Mouse (Mus musculus) heart, embryonic 13.5 days (tissue): ENCODE measurements around the gene Gm47955. TPM values are rescaled to one million over a fixed set of nuclear protein-coding genes. Genes with fewer than 3 reads are reported as not detected.
"Not testable (repeated sequence)": the region's sequence is repeated elsewhere in the genome, so short reads cannot be mapped to it uniquely, and the experiment has no call there.

Experiments
- ATAC-seq: fragments of 200-750 bp; cut with Nextera tagmentation; 2 replicates; pipeline ENCODE4 v1.8.0; 2017; ENCODE audit warnings: moderate TSS enrichment; ENCODE audit not compliant: insufficient number of reproducible peaks, low FRiP score, low TSS enrichment; ENCODE audit errors: extremely low read depth
- H3K27ac ChIP-seq: fragments of 300-500 bp; sonication (generic); replicated peaks from 2 replicates; pipeline ENCODE4 v1.5.1; 2015; ENCODE audit warnings: moderate library complexity, mild to moderate bottlenecking, inconsistent platforms
- H3K27me3 ChIP-seq: fragments of 300-500 bp; sonication (generic); replicated peaks from 2 replicates; pipeline ENCODE4 v1.6.1; 2015; ENCODE audit warnings: mild to moderate bottlenecking, inconsistent platforms
- H3K36me3 ChIP-seq: fragments of 300-500 bp; sonication (generic); 2 replicates; pipeline ENCODE4 v1.6.1; 2015; ENCODE audit warnings: mild to moderate bottlenecking, inconsistent platforms
- H3K4me1 ChIP-seq: fragments of 300-500 bp; sonication (generic); 2 replicates; pipeline ENCODE4 v1.6.1; 2015; ENCODE audit warnings: inconsistent platforms
- H3K4me2 ChIP-seq: fragments of 300-500 bp; sonication (generic); 2 replicates; pipeline ENCODE4 v1.6.1; 2015; ENCODE audit warnings: inconsistent platforms, mild to moderate bottlenecking, moderate library complexity
- H3K4me3 ChIP-seq: fragments of 300-500 bp; sonication (generic); 2 replicates; pipeline ENCODE4 v1.5.1; 2015; ENCODE audit warnings: moderate library complexity, mild to moderate bottlenecking, inconsistent platforms
- H3K9ac ChIP-seq: fragments of 300-500 bp; sonication (generic); 2 replicates; pipeline ENCODE4 v1.6.1; 2015; ENCODE audit warnings: inconsistent platforms, mild to moderate bottlenecking, moderate library complexity
- H3K9me3 ChIP-seq: fragments of 300-500 bp; sonication (generic); 2 replicates; pipeline ENCODE4 v1.6.1; 2016; ENCODE audit warnings: inconsistent platforms
- WGBS: fragments of 180-500 bp; shearing (Covaris S2); methylation state at CpG from one replicate; pipeline ENCODE4 v1.1.7; 2015; ENCODE audit warnings: mixed read lengths; 5-methylcytosine and 5-hydroxymethylcytosine counted together
- polyA plus RNA-seq: library from polyadenylated mRNA; unstranded; fragments of >200 nt; fragmentation: Nextera tagmentation; extraction: Ambion mirVana; gene quantifications from 2 replicates; pipeline ENCODE4 v1.2.1, GENCODE M21; 2015

Gm47955 gene
- polyA plus RNA-seq, result not detected in 2 replicates

GRCm38 (mm10) chr1:82959870-82960385 is at the start of gene Gm47955:
Gm47955 (plus strand) TSS chr1:82960286.
- Histone ChIP-seq H3K36me3 (no peaks in the 10 kb centered on the region), H3K4me3 (no peak within 1 kb of the TSS), H3K27ac (no peak within 1 kb of the TSS), H3K27me3 (no peaks in the 10 kb centered on the region), H3K4me2 (no peak within 1 kb of the TSS), H3K9ac (no peak within 1 kb of the TSS), H3K4me1 (peaks cover 4% of the 10 kb centered on the region; the same call in 1 of the 2 replicates), H3K9me3 (no peaks in the 10 kb centered on the region)
- no peak for ATAC-seq
- 82% methylated on average over 11 of the region's 11 CpGs for whole genome bisulfite sequencing

DNA sequence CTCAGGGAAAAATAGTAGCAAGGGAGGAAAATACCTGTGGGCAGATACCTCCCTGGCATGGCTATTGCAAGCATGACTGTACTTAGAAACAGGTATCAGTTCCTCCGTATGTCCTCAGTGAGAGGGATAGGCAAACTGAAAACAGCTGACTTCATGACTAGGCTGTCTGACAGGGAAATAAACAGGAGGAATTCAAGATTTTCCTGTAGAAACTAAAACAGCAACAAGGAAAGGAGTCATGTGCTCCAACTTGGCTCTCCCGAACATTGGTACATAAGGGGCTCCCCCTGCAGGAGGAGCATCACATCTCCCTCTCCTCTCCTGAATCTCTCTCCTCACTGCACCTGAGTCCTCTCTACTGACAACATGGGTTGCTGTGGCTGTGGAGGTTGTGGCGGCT is 47.1 kb upstream of the Gm47955 start, which contains the start of gene A030005L19Rik:
TSS of gene A030005L19Rik (plus strand) at position 301 of the 400 bp plus-strand sequence.
- Histone ChIP-seq H3K4me1 (no peaks in the 10 kb centered on the region), H3K27me3 (no peaks in the 10 kb centered on the region), H3K27ac (no peak within 1 kb of the TSS), H3K4me3 (no peak within 1 kb of the TSS), H3K9me3 (no peaks in the 10 kb centered on the region), H3K4me2 (no peak within 1 kb of the TSS), H3K9ac (no peak within 1 kb of the TSS), H3K36me3 (peaks cover 3% of the 10 kb centered on the region; the same call in 1 of the 2 replicates)
- ATAC-seq, result no peak
- WGBS, result 68% methylated on average over 2 of the region's 3 CpGs

DNA sequence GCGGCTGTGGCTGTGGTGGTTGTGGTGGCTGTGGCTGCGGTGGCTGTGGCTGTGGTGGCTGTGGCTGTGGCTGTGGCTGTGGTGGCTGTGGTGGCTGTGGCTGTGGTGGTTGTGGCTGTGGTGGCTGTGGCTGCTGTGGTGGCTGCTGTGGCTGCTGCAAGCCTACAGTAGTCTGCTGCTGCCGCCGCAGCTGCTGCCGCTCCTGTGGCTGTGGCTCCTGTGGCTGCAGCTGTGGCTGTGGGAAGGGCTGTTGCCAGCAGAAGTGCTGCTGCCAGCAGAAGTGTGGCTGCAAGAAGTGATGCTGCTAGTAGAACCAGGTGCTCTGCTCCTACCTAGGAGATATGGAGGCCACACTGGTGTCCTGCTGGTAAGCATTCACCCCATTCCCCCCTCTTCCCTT is 46.7 kb upstream of the Gm47955 start:
- 100% methylated on average over 1 of the region's 5 CpGs for WGBS
- H3K4me3 ChIP-seq, ATAC-seq, H3K9me3 ChIP-seq, H3K27ac ChIP-seq, H3K4me1 ChIP-seq, H3K9ac ChIP-seq, H3K36me3 ChIP-seq, H3K4me2 ChIP-seq, H3K27me3 ChIP-seq: not testable (repeated sequence)

- WGBS, result 86% methylated on average over 6 of the region's 6 CpGs
- Histone ChIP-seq H3K4me2 (no peak within 1 kb of the TSS), H3K9me3 (no peaks in the 10 kb centered on the region), H3K36me3 (no peaks in the 10 kb centered on the region), H3K27ac (no peak within 1 kb of the TSS), H3K4me3 (no peak within 1 kb of the TSS), H3K4me1 (no peaks in the 10 kb centered on the region), H3K9ac (no peak within 1 kb of the TSS), H3K27me3 (no peaks in the 10 kb centered on the region)
- ATAC-seq, result no peak
Measured at GRCm38 (mm10) chr1:82924650-82925049, 35.4 kb upstream of the Gm47955 start, which contains the start of gene A030014E15Rik. A030014E15Rik (plus strand) TSS chr1:82924917.

GRCm38 (mm10) chr1:82930558-82930957 is 29.5 kb upstream of the Gm47955 start:
- 73% methylated on average over 1 of the region's 3 CpGs for WGBS
- not testable (repeated sequence) for H3K9ac ChIP-seq, H3K27ac ChIP-seq, H3K4me1 ChIP-seq, ATAC-seq, H3K9me3 ChIP-seq, H3K4me3 ChIP-seq, H3K36me3 ChIP-seq, H3K4me2 ChIP-seq, H3K27me3 ChIP-seq

GRCm38 (mm10) chr1:82931326-82931725 is 28.8 kb upstream of the Gm47955 start, which contains the start of gene Gm6217:
Gm6217 (minus strand) TSS chr1:82931399.
- not testable (repeated sequence) for H3K4me2 ChIP-seq, H3K27ac ChIP-seq, H3K4me3 ChIP-seq, ATAC-seq, H3K9ac ChIP-seq, H3K4me1 ChIP-seq, H3K36me3 ChIP-seq, H3K27me3 ChIP-seq, H3K9me3 ChIP-seq
- no CpG with 5 or more reads among the region's 6 CpGs for WGBS

DNA sequence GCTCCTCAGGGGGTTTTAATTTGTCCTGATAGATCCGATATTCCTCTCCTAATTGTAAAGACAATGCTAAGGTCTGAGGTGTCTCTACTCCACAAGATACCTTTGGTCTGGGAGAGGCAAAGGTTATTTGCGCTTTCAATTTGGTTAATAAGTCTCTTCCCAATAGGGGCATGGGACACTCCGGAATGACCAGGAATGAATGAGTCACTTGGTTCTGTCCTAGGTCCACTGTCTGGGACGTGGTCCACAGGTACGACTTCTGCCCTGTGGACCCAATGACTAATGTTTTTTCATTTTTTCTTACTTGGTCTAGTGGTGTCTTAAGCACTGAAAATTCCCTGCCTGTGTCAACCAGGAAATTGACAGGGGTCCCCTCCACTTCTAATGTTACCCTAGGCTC is 21.4 kb upstream of the Gm47955 start:
- ATAC-seq, result no peak
- H3K36me3 ChIP-seq, result no peaks in the 10 kb centered on the region
- H3K27me3 ChIP-seq, result no peaks in the 10 kb centered on the region
- H3K9me3 ChIP-seq, result peaks cover 17% of the 10 kb centered on the region
- H3K9ac ChIP-seq, result no peak overlapping the region
- WGBS, result 87% methylated on average over 5 of the region's 5 CpGs
- no peaks in the 10 kb centered on the region for H3K4me1 ChIP-seq
- H3K27ac ChIP-seq, result no peak overlapping the region
- no peak overlapping the region for H3K4me3 ChIP-seq
- H3K4me2 ChIP-seq, result no peak overlapping the region

DNA sequence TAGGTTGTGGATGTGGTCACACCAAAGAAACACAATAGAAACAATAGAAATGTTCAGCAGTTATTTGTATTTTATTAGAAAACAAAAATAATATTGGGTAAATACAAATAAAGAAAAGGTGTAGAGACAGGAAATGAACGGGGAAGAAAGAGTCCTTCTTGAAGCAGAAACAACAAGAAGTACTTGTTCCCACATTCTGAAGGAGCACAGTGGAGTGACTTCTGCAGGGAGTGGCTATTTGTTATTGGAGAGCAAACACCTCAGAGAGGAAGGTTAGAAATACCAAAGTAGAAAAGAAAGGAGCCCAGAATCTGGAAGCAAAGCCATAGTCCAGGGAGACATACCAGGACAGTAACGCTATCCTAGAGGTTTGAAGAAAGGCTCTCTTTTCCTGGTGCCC is 17.6 kb upstream of the Gm47955 start:
- whole genome bisulfite sequencing, result 88% methylated on average over 2 of the region's 2 CpGs
- H3K27ac ChIP-seq, H3K9ac ChIP-seq, H3K4me1 ChIP-seq, H3K4me2 ChIP-seq, ATAC-seq, H3K27me3 ChIP-seq, H3K4me3 ChIP-seq, H3K36me3 ChIP-seq: not testable (repeated sequence)
- H3K9me3 ChIP-seq, result peaks cover 17% of the 10 kb centered on the region

DNA sequence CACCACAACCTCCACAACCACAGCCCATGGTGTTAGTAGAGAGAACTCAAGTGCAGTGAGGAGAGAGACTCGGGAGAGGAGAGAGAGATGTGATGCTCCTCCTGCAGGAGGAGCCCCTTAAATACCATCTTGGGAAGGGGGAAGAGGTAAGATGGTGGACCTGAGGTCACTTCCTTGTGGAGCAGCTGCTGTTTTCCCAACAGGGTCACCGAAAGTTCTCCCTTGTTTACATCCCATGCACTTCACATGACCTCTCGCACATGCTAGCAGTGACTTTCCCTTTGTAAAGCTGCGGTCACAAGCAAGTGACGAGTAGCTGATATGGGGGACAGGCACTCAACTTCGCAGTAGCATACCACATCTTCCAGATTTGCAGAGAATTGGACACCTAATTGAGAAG is 16.8 kb upstream of the Gm47955 start, which contains the start of gene A030003K21Rik:
TSS of gene A030003K21Rik (minus strand) at position 94 of the 400 bp plus-strand sequence.
- H3K9me3 ChIP-seq, result peaks cover 17% of the 10 kb centered on the region
- not testable (repeated sequence) for H3K36me3 ChIP-seq, ATAC-seq, H3K4me2 ChIP-seq, H3K4me3 ChIP-seq, H3K27ac ChIP-seq, H3K4me1 ChIP-seq, H3K27me3 ChIP-seq, H3K9ac ChIP-seq
- WGBS, result no CpG with 5 or more reads among the region's 6 CpGs

- H3K27me3 ChIP-seq, H3K4me2 ChIP-seq, H3K9ac ChIP-seq, ATAC-seq, H3K27ac ChIP-seq, H3K4me1 ChIP-seq, H3K36me3 ChIP-seq, H3K4me3 ChIP-seq, H3K9me3 ChIP-seq: not testable (repeated sequence)
- 100% methylated on average over 2 of the region's 2 CpGs for WGBS
Measured at GRCm38 (mm10) chr1:82946029-82946428, 14.1 kb upstream of the Gm47955 start.

GRCm38 (mm10) chr1:82948601-82949000 is 11.5 kb upstream of the Gm47955 start:
- no peak for ATAC-seq
- no peak overlapping the region for H3K4me3 ChIP-seq
- H3K27ac ChIP-seq, result no peak overlapping the region
- WGBS, result 81% methylated on average over 2 of the region's 2 CpGs
- H3K4me1 ChIP-seq, result peaks cover 3% of the 10 kb centered on the region; the same call in 1 of the 2 replicates
- H3K36me3 ChIP-seq, result no peaks in the 10 kb centered on the region
- no peaks in the 10 kb centered on the region for H3K9me3 ChIP-seq
- no peaks in the 10 kb centered on the region for H3K27me3 ChIP-seq
- no peak overlapping the region for H3K4me2 ChIP-seq
- no peak overlapping the region for H3K9ac ChIP-seq

DNA sequence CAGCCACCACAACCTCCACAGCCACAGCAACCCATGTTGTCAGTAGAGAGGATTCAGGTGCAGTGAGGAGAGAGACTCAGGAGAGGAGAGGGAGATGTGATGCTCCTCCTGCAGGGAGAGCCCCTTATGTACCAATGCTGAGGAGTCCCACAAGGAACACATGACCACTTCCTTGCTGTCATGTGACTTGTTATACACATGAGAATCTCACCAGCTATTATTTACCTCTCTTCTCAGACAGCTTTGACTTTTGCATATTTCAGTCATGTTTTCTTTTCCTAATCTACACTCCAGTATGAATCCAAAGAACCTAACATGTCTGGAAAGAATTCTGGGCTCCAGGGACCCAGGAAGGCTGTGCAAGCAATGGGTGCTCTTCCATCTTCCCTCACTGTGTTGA is 4.2 kb upstream of the Gm47955 start, which contains the start of gene Gm7544:
TSS of gene Gm7544 (minus strand) at position 101 of the 400 bp plus-strand sequence.
- not testable (repeated sequence) for ATAC-seq, H3K4me3 ChIP-seq, H3K9ac ChIP-seq

More for the DNA sequence above, 4.2 kb upstream of the Gm47955 start, which contains the start of gene Gm7544:
- H3K36me3 ChIP-seq, H3K27me3 ChIP-seq, H3K9me3 ChIP-seq, H3K27ac ChIP-seq, H3K4me1 ChIP-seq, H3K4me2 ChIP-seq: not testable (repeated sequence)
